Mouse (Mus musculus): ENCODE measurements around the gene Csdc2. TPM values are rescaled to one million over a fixed set of nuclear protein-coding genes. Genes with fewer than 3 reads are reported as not detected.
"Not testable (repeated sequence)": the region's sequence is repeated elsewhere in the genome, so short reads cannot be mapped to it uniquely, and the experiment has no call there.

The Csdc2 gene
- polyA plus RNA-seq, 1 experiment: 38.3 TPM

GRCm38 (mm10) chr15:81898751-81899150, 37.8 kb upstream of the Csdc2 start:
- no peak overlapping the region for H3K4me2 ChIP-seq (ENCODE audit: low read depth)
- H3K79me2 ChIP-seq (ENCODE audit: control insufficient read depth, insufficient read depth): no peaks in the 10 kb centered on the region
- H3K36me3 ChIP-seq (ENCODE audit: control insufficient read depth, insufficient read depth): peaks cover 77% of the 10 kb centered on the region
- H3ac ChIP-seq (ENCODE audit: control insufficient read depth, insufficient read length): no peak overlapping the region
- no peak overlapping the region for H3K4me3 ChIP-seq
- TF ChIP-seq MYOD1 (IDR thresholded peaks at IDR 0.05; ENCODE audit: control insufficient read depth in 1 of 3, insufficient read length in 2 of 3, low read depth in 2 of 3) (no peak), POLR2A (IDR thresholded peaks at IDR 0.05; ENCODE audit: insufficient read length, low read depth) (no peak), TCF3 (IDR thresholded peaks at IDR 0.05; ENCODE audit: insufficient read length, low read depth) (no peak), E2F4 (IDR thresholded peaks at IDR 0.05; ENCODE audit: insufficient read depth) (no peak), MAX (IDR thresholded peaks at IDR 0.05; ENCODE audit: low read depth) (no peak), POLR2AphosphoS2 (IDR thresholded peaks at IDR 0.05; ENCODE audit: insufficient read length, low read depth) (no peak), MYOG (IDR thresholded peaks at IDR 0.05; ENCODE audit: control insufficient read depth in 1 of 3, insufficient read depth in 1 of 3, insufficient read length in 2 of 3, low read depth in 2 of 3) (no peak)
- H3K27me3 ChIP-seq (ENCODE audit: control insufficient read depth, insufficient read depth, insufficient read length): no peaks in the 10 kb centered on the region

GRCm38 (mm10) chr15:81904939-81905338, 31.6 kb upstream of the Csdc2 start:
- Histone ChIP-seq H3K27me3 (ENCODE audit: control insufficient read depth, insufficient read depth, insufficient read length) (no peaks in the 10 kb centered on the region), H3K4me2 (ENCODE audit: low read depth) (no peak overlapping the region), H3K79me2 (ENCODE audit: control insufficient read depth, insufficient read depth) (no peaks in the 10 kb centered on the region), H3K36me3 (ENCODE audit: control insufficient read depth, insufficient read depth) (peaks cover 83% of the 10 kb centered on the region), H3ac (ENCODE audit: control insufficient read depth, insufficient read length) (no peak overlapping the region), H3K4me3 (no peak overlapping the region)
- no peak for TF ChIP-seq REST (IDR thresholded peaks at IDR 0.05; ENCODE audit: insufficient read depth, insufficient read length)
- TF ChIP-seq TCF3 (IDR thresholded peaks at IDR 0.05; ENCODE audit: insufficient read length, low read depth): no peak
- TF ChIP-seq TCF12 (IDR thresholded peaks at IDR 0.05; ENCODE audit: insufficient read depth, poor library complexity, severe bottlenecking): no peak
- TF ChIP-seq MAX (IDR thresholded peaks at IDR 0.05; ENCODE audit: low read depth): no peak
- no peak for TF ChIP-seq SRF (IDR thresholded peaks at IDR 0.05; ENCODE audit: control insufficient read depth, insufficient read length, low read depth)
- no peak for TF ChIP-seq USF1 (IDR thresholded peaks at IDR 0.05; ENCODE audit: low read depth)
- no peak for TF ChIP-seq MYOD1 (IDR thresholded peaks at IDR 0.05; ENCODE audit: control insufficient read depth in 1 of 3, insufficient read length in 2 of 3, low read depth in 2 of 3)
- TF ChIP-seq POLR2A (IDR thresholded peaks at IDR 0.05; ENCODE audit: insufficient read length, low read depth): no peak
- no peak for TF ChIP-seq E2F4 (IDR thresholded peaks at IDR 0.05; ENCODE audit: insufficient read depth)
- no peak for TF ChIP-seq MYOG (IDR thresholded peaks at IDR 0.05; ENCODE audit: control insufficient read depth in 1 of 3, insufficient read depth in 1 of 3, insufficient read length in 2 of 3, low read depth in 2 of 3)
- TF ChIP-seq CEBPB (IDR thresholded peaks at IDR 0.05; ENCODE audit: insufficient read depth, poor library complexity, severe bottlenecking): no peak
- TF ChIP-seq POLR2AphosphoS2 (IDR thresholded peaks at IDR 0.05; ENCODE audit: insufficient read length, low read depth): no peak

GRCm38 (mm10) chr15:81907953-81908352, 28.6 kb upstream of the Csdc2 start:
- no peak overlapping the region for H3K4me2 ChIP-seq (ENCODE audit: low read depth)
- H3K27me3 ChIP-seq (ENCODE audit: control insufficient read depth, insufficient read depth, insufficient read length): no peaks in the 10 kb centered on the region
- no peak overlapping the region for H3K4me3 ChIP-seq
- no peaks in the 10 kb centered on the region for H3K79me2 ChIP-seq (ENCODE audit: control insufficient read depth, insufficient read depth)
- H3ac ChIP-seq (ENCODE audit: control insufficient read depth, insufficient read length): no peak overlapping the region
- H3K36me3 ChIP-seq (ENCODE audit: control insufficient read depth, insufficient read depth): peaks cover 80% of the 10 kb centered on the region
- TF ChIP-seq E2F4 (IDR thresholded peaks at IDR 0.05; ENCODE audit: insufficient read depth) (no peak), CEBPB (IDR thresholded peaks at IDR 0.05; ENCODE audit: insufficient read depth, poor library complexity, severe bottlenecking) (no peak), POLR2A (IDR thresholded peaks at IDR 0.05; ENCODE audit: insufficient read length, low read depth) (peak; percentile 29), POLR2AphosphoS2 (IDR thresholded peaks at IDR 0.05; ENCODE audit: insufficient read length, low read depth) (peak; percentile 72), MYOD1 (IDR thresholded peaks at IDR 0.05; ENCODE audit: control insufficient read depth in 1 of 3, insufficient read length in 2 of 3, low read depth in 2 of 3) (no peak)

GRCm38 (mm10) chr15:81908767-81909166, 27.8 kb upstream of the Csdc2 start:
- not testable (repeated sequence) for H3K79me2 ChIP-seq (ENCODE audit: control insufficient read depth, insufficient read depth); H3ac ChIP-seq (ENCODE audit: control insufficient read depth, insufficient read length); H3K27me3 ChIP-seq (ENCODE audit: control insufficient read depth, insufficient read depth, insufficient read length); H3K4me3 ChIP-seq; H3K4me2 ChIP-seq (ENCODE audit: low read depth)
- H3K36me3 ChIP-seq (ENCODE audit: control insufficient read depth, insufficient read depth): peaks cover 84% of the 10 kb centered on the region

GRCm38 (mm10) chr15:81912498-81912897, 24.1 kb upstream of the Csdc2 start:
- TF ChIP-seq REST (IDR thresholded peaks at IDR 0.05; ENCODE audit: insufficient read depth, insufficient read length) (no peak), MYOD1 (IDR thresholded peaks at IDR 0.05; ENCODE audit: control insufficient read depth in 1 of 3, insufficient read length in 2 of 3, low read depth in 2 of 3) (peak in 1 of 3 experiments; percentile 14)
- peaks cover 83% of the 10 kb centered on the region for H3K36me3 ChIP-seq (ENCODE audit: control insufficient read depth, insufficient read depth)

GRCm38 (mm10) chr15:81914668-81915067, 21.9 kb upstream of the Csdc2 start:
- Histone ChIP-seq H3K36me3 (ENCODE audit: control insufficient read depth, insufficient read depth) (peaks cover 66% of the 10 kb centered on the region), H3ac (ENCODE audit: control insufficient read depth, insufficient read length) (no peak overlapping the region), H3K4me3 (no peak overlapping the region), H3K27me3 (ENCODE audit: control insufficient read depth, insufficient read depth, insufficient read length) (no peaks in the 10 kb centered on the region), H3K79me2 (ENCODE audit: control insufficient read depth, insufficient read depth) (no peaks in the 10 kb centered on the region), H3K4me2 (ENCODE audit: low read depth) (no peak overlapping the region)
- TF ChIP-seq MYOG (IDR thresholded peaks at IDR 0.05; ENCODE audit: control insufficient read depth in 1 of 3, insufficient read depth in 1 of 3, insufficient read length in 2 of 3, low read depth in 2 of 3) (no peak), MYOD1 (IDR thresholded peaks at IDR 0.05; ENCODE audit: control insufficient read depth in 1 of 3, insufficient read length in 2 of 3, low read depth in 2 of 3) (no peak), POLR2AphosphoS2 (IDR thresholded peaks at IDR 0.05; ENCODE audit: insufficient read length, low read depth) (peak; percentile 75), TCF12 (IDR thresholded peaks at IDR 0.05; ENCODE audit: insufficient read depth, poor library complexity, severe bottlenecking) (no peak), CEBPB (IDR thresholded peaks at IDR 0.05; ENCODE audit: insufficient read depth, poor library complexity, severe bottlenecking) (no peak), POLR2A (IDR thresholded peaks at IDR 0.05; ENCODE audit: insufficient read length, low read depth) (peak; percentile 27)

More at GRCm38 (mm10) chr15:81912498-81912897, 24.1 kb upstream of the Csdc2 start:
- no peak overlapping the region for H3K4me3 ChIP-seq
- no peaks in the 10 kb centered on the region for H3K27me3 ChIP-seq (ENCODE audit: control insufficient read depth, insufficient read depth, insufficient read length)
- H3K79me2 ChIP-seq (ENCODE audit: control insufficient read depth, insufficient read depth): no peaks in the 10 kb centered on the region
- no peak overlapping the region for H3ac ChIP-seq (ENCODE audit: control insufficient read depth, insufficient read length)
- H3K4me2 ChIP-seq (ENCODE audit: low read depth): no peak overlapping the region
